Mouse (Mus musculus): Measurements from ENCODE around the gene Fam89b. TPM values are rescaled to one million over a fixed set of nuclear protein-coding genes. Genes with fewer than 3 reads are reported as not detected.

Fam89b gene
- polyA plus RNA-seq, 1 experiment from 2014 or later, result 73.0 TPM

DNA sequence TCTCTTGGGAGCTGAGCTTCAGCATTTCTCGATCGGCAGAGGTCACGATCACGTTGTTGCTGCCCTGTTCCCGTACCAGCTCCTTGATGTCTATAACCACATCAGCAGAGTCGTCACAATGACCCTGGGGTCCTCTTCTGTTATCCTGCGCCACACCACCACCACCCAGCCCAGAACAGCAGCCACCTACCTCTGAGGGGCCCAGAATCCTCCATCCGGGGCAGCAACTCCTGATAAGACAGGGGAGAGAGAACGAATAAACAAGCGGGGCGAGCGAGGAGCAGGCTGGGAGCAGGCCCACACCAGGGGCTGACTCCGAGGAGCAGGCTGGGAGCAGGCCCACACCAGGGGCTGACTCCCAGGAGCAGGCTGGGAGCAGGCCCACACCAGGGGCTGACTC is 43.0 kb downstream of the Fam89b start:
- no peak for ATAC-seq
- no peaks in the 10 kb centered on the region for H3K27me3 ChIP-seq
- in situ Hi-C loops (cut with MboI; ENCODE audit: low pct_unique_long_range_greater_than_20kb), result no loop called here
- no peak for TF ChIP-seq CTCF (IDR thresholded peaks at IDR 0.05)
- ChIA-PET POLR2A (no interaction called here), CTCF (no interaction called here)
- DNase-seq (ENCODE audit: low read depth, low spot score), result no peak

DNA sequence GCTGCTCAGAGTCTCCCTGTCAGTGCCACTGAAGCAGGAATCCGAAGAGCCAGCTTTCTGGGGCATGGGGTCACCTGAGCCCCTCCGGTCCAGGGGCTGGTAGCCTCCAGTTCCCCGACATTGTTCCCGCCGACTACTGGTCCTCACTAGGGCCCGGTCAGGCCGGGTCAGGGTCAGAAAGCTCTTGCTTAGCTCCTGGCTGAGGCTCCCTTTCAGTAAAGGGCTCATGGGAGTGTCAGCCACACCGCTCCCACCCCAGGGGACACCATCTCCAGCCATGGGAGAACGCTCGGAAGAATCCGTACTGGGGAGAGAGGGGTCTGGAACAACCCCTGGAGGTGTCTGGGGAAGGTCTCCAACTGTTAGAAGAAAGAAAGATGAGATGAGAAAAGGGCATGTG is 43.6 kb downstream of the Fam89b start:
- no peaks in the 10 kb centered on the region for H3K27me3 ChIP-seq
- ATAC-seq (no peak), DNase-seq (ENCODE audit: low read depth, low spot score) (no peak)
- in situ Hi-C loops (cut with MboI; ENCODE audit: low pct_unique_long_range_greater_than_20kb), result no loop called here
- CTCF ChIA-PET, result no interaction called here
- POLR2A ChIA-PET, result no interaction called here
- TF ChIP-seq CTCF (IDR thresholded peaks at IDR 0.05), result no peak

DNA sequence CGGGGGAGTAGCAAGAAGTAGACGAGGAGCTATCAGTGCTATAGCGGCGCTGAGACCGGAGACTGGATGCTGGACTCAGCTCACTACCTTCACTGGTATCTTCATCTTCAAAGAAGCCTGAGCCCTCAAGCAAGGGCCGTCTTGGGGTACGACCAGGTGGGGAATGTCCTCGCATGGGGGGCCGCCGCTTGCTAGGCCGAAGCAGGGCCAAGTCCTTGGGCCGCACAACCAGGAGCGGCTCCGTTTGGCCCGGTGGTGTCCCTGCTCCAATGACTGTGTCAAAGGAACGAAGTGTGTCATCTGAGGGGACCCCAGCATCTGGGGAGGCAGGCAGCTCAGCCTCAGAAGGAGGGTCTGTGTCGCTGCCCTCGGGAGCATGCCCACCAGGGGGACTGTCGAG is 44.0 kb downstream of the Fam89b start:
- in situ Hi-C loops (cut with MboI; ENCODE audit: low pct_unique_long_range_greater_than_20kb), result no loop called here
- no peaks in the 10 kb centered on the region for H3K27me3 ChIP-seq
- POLR2A ChIA-PET, result no interaction called here
- no peak for TF ChIP-seq CTCF (IDR thresholded peaks at IDR 0.05)
- ATAC-seq (no peak), DNase-seq (ENCODE audit: low read depth, low spot score) (no peak)
- CTCF ChIA-PET, result no interaction called here

DNA sequence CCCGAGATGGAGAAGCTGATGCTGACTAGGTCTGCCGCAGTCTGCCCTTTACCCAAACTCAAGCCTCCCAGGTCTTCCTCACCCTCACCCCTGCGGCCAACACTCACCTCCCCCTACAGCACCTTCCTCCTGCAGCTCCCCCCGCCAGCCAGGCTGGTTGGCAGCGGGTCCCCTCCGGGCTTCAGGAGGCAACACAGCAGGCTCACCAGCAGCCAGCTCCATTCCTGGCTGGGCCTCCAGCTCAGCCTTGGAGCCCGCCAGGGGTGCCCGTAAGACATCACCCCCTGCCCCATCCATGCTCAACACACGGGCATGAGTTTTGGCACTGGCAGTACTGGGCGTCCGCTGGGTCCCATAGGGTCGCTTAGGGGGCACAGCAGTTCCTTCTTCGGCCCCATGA is 44.5 kb downstream of the Fam89b start:
- POLR2A ChIA-PET, result no interaction called here
- CTCF ChIA-PET, result no interaction called here
- no peak for TF ChIP-seq CTCF (IDR thresholded peaks at IDR 0.05)

DNA sequence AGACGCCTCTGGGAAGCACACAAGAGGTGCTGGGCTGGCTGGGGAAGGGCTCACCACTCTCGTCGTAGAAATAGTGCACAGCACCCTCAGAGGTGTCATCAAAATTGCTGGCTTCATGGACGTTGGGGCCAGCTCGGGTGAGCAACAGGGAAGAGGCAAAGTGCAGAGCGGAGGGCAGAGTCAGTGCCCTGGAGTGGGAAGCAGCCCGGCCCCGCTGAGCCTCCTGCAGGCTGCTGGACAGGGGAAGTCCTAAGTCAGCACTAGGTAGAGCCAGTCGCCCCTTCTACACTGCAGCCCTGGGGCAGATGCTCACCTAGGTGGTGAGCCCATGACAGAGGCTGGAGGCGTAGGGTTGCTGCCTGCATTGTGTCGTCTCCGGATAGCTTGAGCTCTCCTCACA is 45.2 kb downstream of the Fam89b start:
- in situ Hi-C loops (cut with MboI; ENCODE audit: low pct_unique_long_range_greater_than_20kb), result no loop called here
- ChIA-PET CTCF (no interaction called here), POLR2A (no interaction called here)
- no peak for TF ChIP-seq CTCF (IDR thresholded peaks at IDR 0.05)
- DNase-seq (ENCODE audit: low read depth, low spot score) (no peak), ATAC-seq (no peak)
- H3K27me3 ChIP-seq, result no peaks in the 10 kb centered on the region

More for the DNA sequence above, 44.5 kb downstream of the Fam89b start:
- DNase-seq (ENCODE audit: low read depth, low spot score) (no peak), ATAC-seq (no peak)
- in situ Hi-C loops (cut with MboI; ENCODE audit: low pct_unique_long_range_greater_than_20kb), result no loop called here
- no peaks in the 10 kb centered on the region for H3K27me3 ChIP-seq

DNA sequence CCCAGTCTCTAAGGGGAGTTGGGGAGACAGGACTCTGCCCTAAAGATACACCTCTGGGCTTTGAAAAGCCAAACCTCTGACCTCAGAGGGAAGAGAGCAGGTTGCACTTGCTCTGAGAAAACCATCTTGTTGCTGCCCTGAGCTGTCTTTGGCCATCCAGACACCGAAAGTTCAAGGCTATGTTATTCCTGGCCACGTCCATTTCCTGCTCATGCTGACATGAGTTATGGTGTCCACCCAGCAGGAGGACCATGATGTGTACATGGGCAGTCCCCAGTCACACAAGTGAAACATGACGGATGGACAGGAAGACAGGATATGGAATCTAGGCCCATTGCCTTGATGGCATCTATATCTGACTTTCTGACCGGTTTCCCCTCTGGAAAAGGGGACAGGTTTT is 49.0 kb downstream of the Fam89b start:
- ChIA-PET CTCF (no interaction called here), POLR2A (no interaction called here)
- no peaks in the 10 kb centered on the region for H3K27me3 ChIP-seq
- ATAC-seq (no peak), DNase-seq (ENCODE audit: low read depth, low spot score) (no peak)
- in situ Hi-C loops (cut with MboI; ENCODE audit: low pct_unique_long_range_greater_than_20kb), result no loop called here
- TF ChIP-seq CTCF (IDR thresholded peaks at IDR 0.05), result no peak

Other genes starting within 250 kb of the Fam89b start
- gene Mus81, start 241.3 kb downstream of the Fam89b start, polyA plus RNA-seq (2021), result 37.0 TPM
- gene Cfl1, start 239.2 kb downstream of the Fam89b start, polyA plus RNA-seq (2021), result 1,610 TPM
- 1.6 TPM for gene 1700020D05Rik, start 225.9 kb downstream of the Fam89b start, polyA plus RNA-seq (2021)
- 30.0 TPM for gene Snx32, start 219.1 kb downstream of the Fam89b start, polyA plus RNA-seq (2021)
- gene Ovol1, start 169.0 kb downstream of the Fam89b start, polyA plus RNA-seq (2021), result 0.08 TPM
- gene Ap5b1, start 161.6 kb downstream of the Fam89b start, polyA plus RNA-seq (2021), result 8.3 TPM
- 79.1 TPM for gene Rnaseh2c, start 127.8 kb downstream of the Fam89b start, polyA plus RNA-seq (2021)
- 56.5 TPM for gene Kat5, start 119.4 kb downstream of the Fam89b start, polyA plus RNA-seq (2021)
- gene Rela, start 92.2 kb downstream of the Fam89b start, polyA plus RNA-seq (2021), result 94.7 TPM
- gene Sipa1, start 65.9 kb downstream of the Fam89b start, polyA plus RNA-seq (2021), result 18.1 TPM
- gene Map3k11, start 40.9 kb downstream of the Fam89b start, polyA plus RNA-seq (2021), result 45.5 TPM
- 78.8 TPM for gene Pcnx3, start 40.7 kb downstream of the Fam89b start, polyA plus RNA-seq (2021)
- gene Kcnk7, start 25.3 kb downstream of the Fam89b start, polyA plus RNA-seq (2021), result 0.06 TPM
- gene Ehbp1l1, start 3.3 kb downstream of the Fam89b start, polyA plus RNA-seq (2021), result 39.7 TPM
- gene Ltbp3, start 11.3 kb upstream of the Fam89b start, polyA plus RNA-seq (2021), result 747 TPM
- 117 TPM for gene Scyl1, start 41.8 kb upstream of the Fam89b start, polyA plus RNA-seq (2021)
- gene Frmd8, start 145.6 kb upstream of the Fam89b start, polyA plus RNA-seq (2021), result 30.4 TPM
- 7.1 TPM for gene Slc25a45, start 148.2 kb upstream of the Fam89b start, polyA plus RNA-seq (2021)
- 1.2 TPM for gene Tigd3, start 164.5 kb upstream of the Fam89b start, polyA plus RNA-seq (2021)
- gene Dpf2, start 183.4 kb upstream of the Fam89b start, polyA plus RNA-seq (2021), result 94.5 TPM
- gene Cdc42ep2, start 195.2 kb upstream of the Fam89b start, polyA plus RNA-seq (2021), result 6.5 TPM
- gene Pola2, start 234.5 kb upstream of the Fam89b start, polyA plus RNA-seq (2021), result 24.0 TPM

Data from Patski (cell line).